Mouse (Mus musculus) ES-CJ7 (cell line): Measurements from ENCODE around the gene Taar7a.

Source experiments
- DNase-seq: peaks from one replicate; pipeline ENCODE4 v3.0.0; 2011; ENCODE audit warnings: low read depth, low spot score

Taar7a gene

DNA sequence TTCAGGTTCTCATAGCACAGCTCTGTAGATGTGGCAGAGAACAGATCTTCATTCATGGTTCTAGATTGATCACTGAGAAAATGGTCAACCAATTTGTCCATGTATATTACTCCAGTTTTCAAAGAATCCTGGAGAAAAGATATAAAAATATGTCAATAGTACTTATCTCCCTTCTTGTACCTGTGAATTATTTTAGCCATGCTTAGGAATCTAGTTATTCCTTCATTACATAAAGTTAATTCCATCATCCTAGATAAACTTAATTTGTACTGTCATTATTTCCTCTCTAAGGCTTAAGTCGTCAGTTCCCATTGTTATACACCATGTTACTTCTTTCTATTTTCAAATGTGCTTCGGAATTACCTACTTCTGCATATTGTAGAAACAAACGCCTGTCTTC is at the start of gene Taar7a:
TSS of gene Taar7a (minus strand) at position 101 of the 400 bp plus-strand sequence.
- no peak for DNase-seq

DNA sequence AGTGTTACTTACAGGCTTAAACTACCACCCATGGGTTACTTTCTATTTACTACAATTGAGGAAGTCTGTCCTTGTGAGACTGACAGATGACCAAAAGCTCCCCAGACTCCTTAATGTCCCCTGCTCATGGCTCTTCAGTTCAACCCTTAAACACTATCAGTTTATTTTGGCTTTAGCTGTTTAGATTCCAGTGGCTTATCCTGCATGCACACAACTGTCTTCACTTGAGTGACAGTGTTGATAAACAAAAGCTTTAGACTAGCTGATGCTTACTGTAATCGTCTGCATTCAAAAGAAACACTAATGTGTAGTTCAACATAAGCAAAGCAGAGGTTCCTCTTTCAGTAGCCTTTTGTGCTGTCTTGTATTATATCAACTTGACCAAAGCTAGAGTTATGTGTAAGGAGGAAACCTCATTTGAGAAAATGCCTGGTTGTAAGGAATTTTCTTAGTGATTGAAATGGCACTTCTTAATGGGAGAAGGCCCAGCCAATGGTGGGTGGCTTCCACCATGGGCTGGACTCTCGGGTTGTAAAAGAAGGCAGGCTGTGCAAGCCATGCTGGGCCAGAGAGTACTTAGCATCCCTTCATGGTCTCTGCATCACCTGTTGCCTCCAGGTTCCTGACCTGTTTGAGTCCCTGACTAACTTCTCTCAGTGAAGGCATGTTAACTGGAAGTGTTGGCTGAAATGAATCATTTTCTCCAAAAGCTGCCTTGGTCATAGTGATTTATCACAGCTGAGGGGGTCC is 47.0 kb upstream of the Taar7a start:
- DNase-seq = no peak

DNA sequence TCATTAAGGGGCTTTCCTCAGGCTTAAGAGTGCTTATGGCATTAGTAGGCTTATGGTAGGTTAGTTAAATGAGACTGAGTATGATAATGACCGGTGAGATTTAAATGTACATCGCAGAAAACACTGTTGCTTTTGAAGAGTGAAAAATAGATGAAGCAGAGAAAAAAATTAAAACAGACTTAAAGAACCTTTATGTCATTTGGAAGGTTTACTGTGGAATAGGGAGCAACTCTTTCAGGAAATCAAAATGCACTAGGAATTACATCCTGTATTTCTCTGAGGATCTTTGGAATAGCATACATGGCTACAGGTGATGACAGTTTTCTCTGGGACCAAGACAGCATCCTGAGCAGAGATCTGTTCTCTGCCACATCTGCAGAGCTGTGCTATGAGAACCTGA is 44.0 kb upstream of the Taar7a start, which contains the start of gene Taar7e:
TSS of gene Taar7e (plus strand) at position 301 of the 400 bp plus-strand sequence.
- no peak for DNase-seq

- DNase-seq = no peak
Observed at GRCm38 (mm10) chr10:24031347-24031746, 38.1 kb upstream of the Taar7a start.

DNA sequence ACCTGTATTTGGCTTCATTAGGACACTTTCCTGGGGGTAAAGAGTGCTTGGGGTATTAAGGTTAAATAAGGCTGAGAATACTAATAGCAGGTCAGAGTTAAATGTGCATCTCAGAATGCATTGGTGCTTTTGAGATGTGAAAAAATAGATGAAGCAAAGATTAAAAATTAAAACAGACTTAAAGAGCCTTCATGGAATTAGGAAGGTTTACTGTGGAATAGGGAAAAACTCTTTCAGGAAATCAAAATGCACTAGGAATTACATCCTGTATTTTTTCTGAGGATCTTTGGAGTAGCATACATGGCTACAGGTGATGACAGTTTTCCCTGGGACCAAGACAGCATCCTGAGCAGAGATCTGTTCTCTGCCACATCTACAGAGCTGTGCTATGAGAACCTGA is 33.6 kb upstream of the Taar7a start, which contains the start of gene Taar7d:
TSS of gene Taar7d (plus strand) at position 301 of the 400 bp plus-strand sequence.
- DNase-seq = no peak

GRCm38 (mm10) chr10:24008143-24008542 is 14.9 kb upstream of the Taar7a start:
- no peak for DNase-seq

- no peak for DNase-seq
Observed at GRCm38 (mm10) chr10:24007034-24007433, 13.8 kb upstream of the Taar7a start.

GRCm38 (mm10) chr10:24006442-24006841 is 13.2 kb upstream of the Taar7a start:
- no peak for DNase-seq

DNA sequence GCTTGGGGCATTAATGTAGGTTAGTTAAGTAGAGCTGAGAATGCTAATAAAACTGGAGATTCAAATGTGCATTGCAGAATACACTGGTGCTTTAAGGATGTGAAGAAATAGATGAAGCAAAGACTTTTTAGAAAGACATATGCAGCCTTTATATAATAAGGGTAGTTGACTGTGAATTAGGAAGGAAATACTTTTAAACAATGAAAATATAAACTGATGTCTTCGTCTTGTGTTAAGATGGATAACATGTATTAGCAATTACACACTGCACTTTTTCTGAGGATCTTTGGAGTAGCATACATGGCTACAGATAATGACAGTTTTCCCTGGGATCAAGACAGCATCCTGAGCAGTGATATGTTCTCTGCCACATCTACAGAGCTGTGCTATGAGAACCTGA is 6.4 kb upstream of the Taar7a start, which contains the start of gene Taar7b:
TSS of gene Taar7b (plus strand) at position 301 of the 400 bp plus-strand sequence.
- DNase-seq = no peak

GRCm38 (mm10) chr10:23986419-23986818 is 6.9 kb downstream of the Taar7a start:
- DNase-seq = no peak

DNA sequence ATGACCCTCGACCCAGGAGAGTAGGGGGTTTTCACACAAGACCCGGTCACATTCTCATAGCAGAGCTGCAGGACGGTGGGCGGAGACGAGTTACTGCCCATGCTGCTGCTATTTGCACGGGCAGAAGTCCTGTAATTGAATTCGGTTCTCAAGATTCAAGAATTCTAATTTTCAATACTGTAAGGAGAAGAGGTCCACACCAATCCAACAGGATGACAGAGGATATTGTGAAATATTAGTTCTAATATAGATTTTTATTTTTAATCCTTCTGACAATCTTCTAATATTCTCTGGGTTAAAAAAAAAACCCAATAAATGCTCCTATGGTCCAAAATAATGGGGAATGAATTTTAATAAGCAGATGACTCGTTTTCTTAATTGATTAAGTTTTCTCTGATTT is 7.7 kb downstream of the Taar7a start, which contains the start of gene Taar6:
TSS of gene Taar6 (minus strand) at position 101 of the 400 bp plus-strand sequence.
- DNase-seq = no peak

- peak; percentile 94 for DNase-seq
Observed at GRCm38 (mm10) chr10:23978901-23979705, 14.2 kb downstream of the Taar7a start.

GRCm38 (mm10) chr10:23977958-23978357 is 15.3 kb downstream of the Taar7a start:
- DNase-seq = peak; percentile 79

GRCm38 (mm10) chr10:23971256-23971655 is 22.0 kb downstream of the Taar7a start:
- no peak for DNase-seq

GRCm38 (mm10) chr10:23970656-23971165 is 22.6 kb downstream of the Taar7a start, which contains the start of gene Taar5:
Gene Taar5 (plus strand): TSS chr10:23970706.
- no peak for DNase-seq

DNA sequence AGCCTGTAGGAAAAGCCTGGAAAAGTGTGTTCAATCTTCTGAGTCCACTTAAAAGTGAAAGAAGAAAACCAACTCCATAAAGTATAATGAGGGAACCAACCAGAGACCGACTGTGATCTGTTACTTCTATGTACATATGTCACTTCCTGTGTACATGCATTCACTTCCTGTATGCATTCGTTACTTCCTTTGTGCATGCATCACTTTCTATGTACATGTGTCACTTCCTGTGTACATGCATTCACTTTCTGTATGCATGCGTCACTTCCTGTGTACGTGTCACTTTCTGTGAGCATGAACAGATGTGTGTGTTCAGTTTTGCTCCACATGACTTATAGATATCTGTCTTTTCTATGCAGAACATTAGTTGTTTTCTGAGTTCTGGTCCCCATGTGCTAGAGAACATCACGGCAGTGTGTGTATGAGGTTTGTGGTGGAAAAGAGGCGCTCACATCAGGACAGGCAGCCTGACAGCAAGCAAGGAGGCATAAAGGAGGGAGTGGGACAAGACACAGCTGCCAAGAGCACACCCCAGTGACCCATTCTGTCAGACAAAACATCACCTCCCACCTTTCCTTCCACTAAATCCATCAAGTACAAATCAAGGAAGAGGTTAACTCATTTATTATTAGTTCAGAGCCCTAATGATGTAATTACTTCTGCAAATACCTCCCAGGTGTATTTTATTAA is 28.2 kb downstream of the Taar7a start:
- DNase-seq = no peak

DNA sequence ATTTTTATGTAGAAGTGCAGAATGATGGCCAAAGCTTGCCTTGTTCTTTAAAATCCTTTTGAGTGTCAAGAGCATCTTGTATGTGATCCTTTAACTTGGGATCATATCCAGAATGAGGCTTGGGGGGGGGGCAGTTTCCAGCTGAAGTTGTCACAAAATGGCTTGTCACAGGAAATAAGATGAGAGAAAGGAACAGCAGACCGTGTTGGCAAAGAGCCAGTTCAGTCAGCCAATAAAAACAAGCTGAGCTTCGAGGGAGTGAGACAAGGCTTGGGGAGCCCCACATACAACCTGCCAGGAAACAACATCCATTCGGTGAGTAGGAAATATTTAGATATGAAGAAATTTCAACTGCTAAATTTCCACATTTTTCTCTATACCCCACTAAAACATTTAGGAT is 29.8 kb downstream of the Taar7a start:
- DNase-seq = no peak

DNA sequence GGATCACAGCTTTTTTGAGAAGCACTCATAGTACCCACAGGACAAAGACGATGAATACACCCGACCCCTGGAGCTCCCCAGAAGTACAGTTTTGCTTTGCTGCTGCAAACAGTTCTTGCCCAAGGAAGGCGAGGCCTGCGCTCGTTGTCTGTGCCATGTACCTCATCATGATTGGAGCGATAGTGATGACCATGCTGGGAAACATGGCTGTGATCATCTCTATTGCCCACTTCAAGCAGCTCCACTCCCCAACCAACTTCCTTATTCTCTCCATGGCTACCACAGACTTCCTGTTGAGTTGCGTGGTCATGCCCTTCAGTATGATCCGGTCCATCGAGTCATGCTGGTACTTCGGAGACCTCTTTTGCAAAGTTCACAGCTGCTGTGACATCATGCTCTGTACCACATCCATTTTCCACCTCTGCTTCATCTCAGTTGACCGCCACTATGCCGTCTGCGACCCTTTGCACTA is 32.8 kb downstream of the Taar7a start, which contains the start of gene Taar4:
TSS of gene Taar4 (plus strand) at position 51 of the 472 bp plus-strand sequence.
- no peak for DNase-seq

GRCm38 (mm10) chr10:23959071-23959470 is 34.2 kb downstream of the Taar7a start:
- no peak for DNase-seq

DNA sequence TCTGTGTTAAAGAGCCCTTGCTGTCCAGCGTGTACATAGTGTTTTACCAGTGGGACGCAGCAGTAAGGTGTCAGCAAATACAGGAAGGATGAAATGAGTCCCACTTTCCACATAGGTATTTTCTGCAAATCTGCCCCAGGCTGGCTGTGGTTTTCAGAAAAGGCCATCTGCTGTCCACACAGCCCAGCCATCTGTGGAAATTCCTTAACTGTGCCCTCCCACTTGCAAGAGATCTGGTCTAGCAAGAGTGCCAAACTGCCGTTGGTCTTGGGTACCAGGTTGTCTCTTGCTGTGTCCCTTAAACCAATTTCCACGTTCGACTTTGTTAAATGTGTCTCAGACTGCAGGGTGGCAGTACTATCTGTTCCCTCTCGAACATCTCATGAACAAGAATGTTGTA is 41.6 kb downstream of the Taar7a start:
- DNase-seq = no peak

GRCm38 (mm10) chr10:23949508-23950005 is 43.7 kb downstream of the Taar7a start, which contains the start of gene Taar3:
Gene Taar3 (plus strand): TSS chr10:23949558.
- no peak for DNase-seq
